ENCODE assay signal across 10 mouse cellular contexts in the genomic region with DNA sequence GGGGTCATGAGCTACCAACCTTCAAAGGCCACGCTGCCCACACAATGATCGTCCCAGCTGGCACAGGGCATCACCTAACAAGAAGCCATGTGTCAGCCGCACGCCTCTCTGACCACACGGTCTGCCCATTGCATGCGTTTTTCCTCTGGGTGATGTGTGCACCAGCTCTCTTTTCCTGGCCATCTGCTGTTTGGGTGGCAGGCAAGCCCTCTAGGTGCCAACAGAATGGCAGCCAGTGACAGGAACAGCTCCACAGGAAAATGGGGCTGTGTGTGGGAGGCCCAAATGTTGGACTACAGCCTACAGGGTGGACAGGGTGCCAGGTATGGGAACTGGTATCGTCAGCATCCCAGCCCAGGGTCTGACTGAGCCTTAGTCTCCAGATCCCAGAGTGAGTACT. TPM values are rescaled to one million over a fixed set of nuclear protein-coding genes. Genes with fewer than 3 reads are reported as not detected.
DNase-seq lines count a peak whose midpoint lies in the region; ATAC-seq and TF ChIP-seq lines count a peak whose summit lies in the region.
"Had no signal": no experiment of that assay in that cellular context is flagged by ENCODE, and none has a peak within 500 bp of the region (broad histone marks: within the 10 kb centered on the region; RNA-seq: fewer than 3 reads in every experiment).

No protein-coding gene starts in this region.

- peaks cover 5% of the 10 kb centered on the region; the same call in 1 of the 2 replicates for H3K4me1 ChIP-seq in lung, embryonic 15.5 days
- H3K4me1 ChIP-seq in hindbrain, embryonic 16.5 days (ENCODE audit: control insufficient read depth, insufficient read depth, low read depth, low read length), result peaks cover 5% of the 10 kb centered on the region
- H3K4me1 ChIP-seq in liver, postnatal 0 days (ENCODE audit: insufficient read depth), result peaks cover 2% of the 10 kb centered on the region; the same call in 1 of the 2 replicates

- no peak for TF ChIP-seq CTCF in liver, postnatal 0 days (IDR thresholded peaks at IDR 0.05; ENCODE audit: low read depth)

- 0 out of 2 replicates have a peak, but pooled peaks have one; percentile 2 for ATAC-seq in lung, embryonic 15.5 days (ENCODE audit: borderline replicate concordance, extremely low read depth, low FRiP score, low TSS enrichment)
- peak; percentile 41 for ATAC-seq in hindbrain, embryonic 16.5 days
- no peak for ATAC-seq in liver, postnatal 0 days

- 87% methylated on average over 7 of the region's 7 CpGs for WGBS in lung, embryonic 15.5 days
- 72% methylated on average over 7 of the region's 7 CpGs for WGBS in hindbrain, embryonic 16.5 days
- WGBS in liver, postnatal 0 days (ENCODE audit: insufficient replicate concordance), result 79% methylated on average over 7 of the region's 7 CpGs

- H3K27me3 ChIP-seq in lung, embryonic 15.5 days, result no peaks in the 10 kb centered on the region
- H3K27me3 ChIP-seq in hindbrain, embryonic 16.5 days (replicated peaks; ENCODE audit: control insufficient read depth, insufficient read depth, low read length), result no peaks in the 10 kb centered on the region
- H3K27me3 ChIP-seq in liver, postnatal 0 days (ENCODE audit: insufficient read depth, low read length), result no peaks in the 10 kb centered on the region

- H3K9me3 ChIP-seq in lung, embryonic 15.5 days, result no peaks in the 10 kb centered on the region
- no peaks in the 10 kb centered on the region for H3K9me3 ChIP-seq in hindbrain, embryonic 16.5 days (ENCODE audit: control insufficient read depth, low read length)
- H3K9me3 ChIP-seq in liver, postnatal 0 days (ENCODE audit: low read length), result no peaks in the 10 kb centered on the region

- DNase-seq in lung, postnatal 14 days, result no peak
- DNase-seq in cerebellum, adult 9-10 months, result peak; percentile 91
- peak; percentile 66 to 71 for DNase-seq in right cerebral cortex, adult 2 months (ENCODE audit: low spot score in 2 of 2)
- no peak for DNase-seq in liver, postnatal 0 days
- no peak for DNase-seq in embryo, embryonic 11 days
- DNase-seq in thymus, postnatal 36 days, result no peak
- DNase-seq: gastrocnemius, postnatal 14 days; lung, embryonic 14.5 days had no signal

- no peak overlapping the region for H3K9ac ChIP-seq in lung, embryonic 15.5 days
- H3K9ac ChIP-seq in hindbrain, embryonic 16.5 days (ENCODE audit: low read depth, low read length), result no peak overlapping the region
- H3K9ac ChIP-seq in liver, postnatal 0 days (replicated peaks), result no peak overlapping the region
- H3K9ac ChIP-seq: lung, embryonic 14.5 days had no signal

- H3K4me2 ChIP-seq in lung, embryonic 15.5 days, result no peak overlapping the region
- H3K4me2 ChIP-seq in hindbrain, embryonic 16.5 days (ENCODE audit: low read length), result no peak overlapping the region
- H3K4me2 ChIP-seq in liver, postnatal 0 days (ENCODE audit: low read depth, low read length), result no peak overlapping the region

- no peak overlapping the region for H3K4me3 ChIP-seq in lung, embryonic 15.5 days
- H3K4me3 ChIP-seq in hindbrain, embryonic 16.5 days (ENCODE audit: low read length), result no peak overlapping the region
- no peak overlapping the region for H3K4me3 ChIP-seq in liver, postnatal 0 days (ENCODE audit: low read depth, low read length)

- H3K27ac ChIP-seq in lung, embryonic 15.5 days, result no peak overlapping the region
- H3K27ac ChIP-seq in hindbrain, embryonic 16.5 days (ENCODE audit: low read depth, low read length), result no peak overlapping the region
- no peak overlapping the region for H3K27ac ChIP-seq in liver, postnatal 0 days (ENCODE audit: low read depth)

- no peak for TF ChIP-seq EP300 in liver, postnatal 0 days (IDR thresholded peaks at IDR 0.05; ENCODE audit: low read depth)

- no peaks in the 10 kb centered on the region for H3K36me3 ChIP-seq in lung, embryonic 15.5 days
- H3K36me3 ChIP-seq in hindbrain, embryonic 16.5 days (ENCODE audit: control insufficient read depth, insufficient read depth, low read length), result no peaks in the 10 kb centered on the region
- no peaks in the 10 kb centered on the region for H3K36me3 ChIP-seq in liver, postnatal 0 days (replicated peaks; ENCODE audit: insufficient read depth, low read length)

RNA-seq across cellular contexts. Expression of a gene that starts 14.9 kb away (rescaled TPM):
- polyA plus RNA-seq in lung, embryonic 15.5 days (2015; fragmentation: Nextera tagmentation; extraction: Ambion mirVana), result 44.5 and 45.1 TPM in 2 replicates
- polyA plus RNA-seq in hindbrain, embryonic 16.5 days (2015; fragmentation: Nextera tagmentation; extraction: Ambion mirVana), result 35.5 and 40.2 TPM in 2 replicates
- 106 and 118 TPM in 2 replicates for polyA plus RNA-seq in liver, postnatal 0 days (2015; fragmentation: Nextera tagmentation; extraction: Ambion mirVana)

RNA-seq across cellular contexts. Expression of a gene that starts 24.5 kb away (rescaled TPM):
- polyA plus RNA-seq in lung, embryonic 15.5 days (2015; fragmentation: Nextera tagmentation; extraction: Ambion mirVana), result 0.81 and 1.3 TPM in 2 replicates
- 15.6 and 17.9 TPM in 2 replicates for polyA plus RNA-seq in hindbrain, embryonic 16.5 days (2015; fragmentation: Nextera tagmentation; extraction: Ambion mirVana)
- 0.13 and 0.15 TPM in 2 replicates for polyA plus RNA-seq in liver, postnatal 0 days (2015; fragmentation: Nextera tagmentation; extraction: Ambion mirVana)

RNA-seq across cellular contexts. Expression of a gene that starts 43.5 kb away (rescaled TPM):
- 47.4 and 52.6 TPM in 2 replicates for polyA plus RNA-seq in lung, embryonic 15.5 days (2015; fragmentation: Nextera tagmentation; extraction: Ambion mirVana)
- polyA plus RNA-seq in hindbrain, embryonic 16.5 days (2015; fragmentation: Nextera tagmentation; extraction: Ambion mirVana), result 37.7 and 38.8 TPM in 2 replicates
- polyA plus RNA-seq in liver, postnatal 0 days (2015; fragmentation: Nextera tagmentation; extraction: Ambion mirVana), result 31.8 and 32.3 TPM in 2 replicates

Comparison
In these comparisons a context has a peak if more than half of its experiments do, and no peak if none do; other contexts are left out.
1. DNase-seq: peak in cerebellum, adult 9-10 months (single experiment) and right cerebral cortex, adult 2 months (2 of 2); none in lung, postnatal 14 days (single experiment), liver, postnatal 0 days (single experiment), embryo, embryonic 11 days (single experiment) and thymus, postnatal 36 days (0 of 2).